Mouse (Mus musculus): ENCODE measurements around the gene Grin3b.

DNA sequence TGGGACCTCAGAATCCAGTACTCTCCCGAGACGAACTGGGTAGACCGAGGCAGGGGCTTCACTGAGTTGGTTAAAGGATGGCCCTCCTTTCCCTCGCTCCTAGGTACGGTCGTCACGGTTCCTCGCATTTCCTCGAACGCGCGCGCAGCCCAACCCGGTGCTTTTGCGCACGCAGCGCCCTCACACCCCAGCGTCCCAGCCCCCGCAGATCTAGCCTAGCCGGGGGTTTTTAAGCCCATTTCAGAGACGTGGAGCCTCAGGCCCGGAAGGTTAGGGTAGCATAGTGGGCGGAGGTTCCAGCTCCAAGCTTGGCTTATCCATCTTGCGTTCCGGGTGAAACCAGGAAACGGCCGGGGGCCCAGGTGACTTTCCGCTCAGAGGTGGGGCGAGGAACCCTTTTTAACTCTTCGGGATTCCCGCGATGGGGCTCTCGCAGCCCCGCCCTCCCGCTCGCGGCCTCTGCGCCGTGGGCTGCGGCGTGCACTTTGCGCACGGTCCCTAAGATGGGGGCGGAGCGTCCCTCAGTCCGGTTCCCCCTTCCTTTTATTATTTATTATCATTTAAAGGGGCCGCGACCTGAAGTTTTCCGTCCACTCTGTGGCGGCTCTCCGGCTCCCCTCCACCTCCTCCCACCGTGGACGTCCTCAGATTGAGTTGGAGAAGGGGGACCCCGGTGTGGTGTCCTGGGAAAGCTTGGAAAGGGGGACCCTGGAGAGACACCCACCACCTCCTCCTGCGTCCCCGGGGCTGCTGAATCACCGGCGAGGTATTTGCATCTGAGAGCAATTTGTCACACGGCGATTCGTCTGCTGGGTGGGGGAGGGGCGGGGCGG, 43.8 kb upstream of the Grin3b start, which contains the start of gene Arid3a:
- TF ChIP-seq POLR2A (IDR thresholded peaks at IDR 0.05; ENCODE audit: low read depth, low read length) = no peak; the same call in 1 of the 2 replicates
- TF ChIP-seq CTCF (IDR thresholded peaks at IDR 0.05; ENCODE audit: extremely low read depth, insufficient read depth, insufficient read length, insufficient replicate concordance) = no peak
